In genomic region chr2:178412598-178412997, GRCm38 (mm10) we compare ENCODE assay signal across 9 mouse cellular contexts. TPM values are rescaled to one million over a fixed set of nuclear protein-coding genes. Genes with fewer than 3 reads are reported as not detected.
DNase-seq lines count a peak whose midpoint lies in the region; ATAC-seq lines count a peak whose summit lies in the region.
"Had no signal": no experiment of that assay in that cellular context is flagged by ENCODE, and none has a peak within 500 bp of the region (broad histone marks: within the 10 kb centered on the region; RNA-seq: fewer than 3 reads in every experiment).

No protein-coding gene starts in this region.

- no peaks in the 10 kb centered on the region for H3K36me3 ChIP-seq in midbrain, embryonic 11.5 days (ENCODE audit: control insufficient read depth, insufficient read depth, low read length)
- no peaks in the 10 kb centered on the region for H3K36me3 ChIP-seq in midbrain, embryonic 13.5 days
- H3K36me3 ChIP-seq in forebrain, embryonic 11.5 days (ENCODE audit: control insufficient read depth, insufficient read depth, low read length) = no peaks in the 10 kb centered on the region
- H3K36me3 ChIP-seq: embryonic facial prominence, embryonic 15.5 days had no signal

- H3K27me3 ChIP-seq in midbrain, embryonic 11.5 days (ENCODE audit: control insufficient read depth, insufficient read depth, low read length) = peaks cover 12% of the 10 kb centered on the region
- H3K27me3 ChIP-seq in midbrain, embryonic 13.5 days = peaks cover 23% of the 10 kb centered on the region
- peaks cover 14% of the 10 kb centered on the region for H3K27me3 ChIP-seq in forebrain, embryonic 11.5 days (ENCODE audit: control insufficient read depth, insufficient read depth, low read length)

- H3K4me3 ChIP-seq in midbrain, embryonic 11.5 days (ENCODE audit: low read depth, low read length) = no peak overlapping the region
- no peak overlapping the region for H3K4me3 ChIP-seq in midbrain, embryonic 13.5 days (replicated peaks)
- H3K4me3 ChIP-seq in forebrain, embryonic 11.5 days (ENCODE audit: low read depth, low read length) = no peak overlapping the region

- ATAC-seq in midbrain, embryonic 11.5 days (ENCODE audit: low FRiP score) = no peak
- no peak for ATAC-seq in midbrain, embryonic 13.5 days
- no peak for ATAC-seq in forebrain, embryonic 11.5 days (replicated peaks; ENCODE audit: low FRiP score)

- no peak overlapping the region for H3K9ac ChIP-seq in midbrain, embryonic 11.5 days (ENCODE audit: low read length)
- no peak overlapping the region for H3K9ac ChIP-seq in midbrain, embryonic 13.5 days (replicated peaks)
- no peak overlapping the region for H3K9ac ChIP-seq in forebrain, embryonic 11.5 days (ENCODE audit: low read length)
- H3K9ac ChIP-seq: embryonic facial prominence, embryonic 15.5 days had no signal

- H3K4me2 ChIP-seq in midbrain, embryonic 11.5 days = no peak overlapping the region
- H3K4me2 ChIP-seq in midbrain, embryonic 13.5 days (replicated peaks) = no peak overlapping the region; the same call in 1 of the 2 replicates
- no peak overlapping the region for H3K4me2 ChIP-seq in forebrain, embryonic 11.5 days (ENCODE audit: low read depth, low read length, severe bottlenecking)

- H3K4me1 ChIP-seq in midbrain, embryonic 11.5 days (ENCODE audit: control insufficient read depth, insufficient read depth, low read length) = peaks cover 13% of the 10 kb centered on the region
- H3K4me1 ChIP-seq in midbrain, embryonic 13.5 days (replicated peaks) = peaks cover 24% of the 10 kb centered on the region
- H3K4me1 ChIP-seq in forebrain, embryonic 11.5 days (replicated peaks; ENCODE audit: control insufficient read depth, insufficient read depth, low read length) = peaks cover 5% of the 10 kb centered on the region; the same call in 1 of the 2 replicates

- peak; percentile 71 for DNase-seq in midbrain, embryonic 11.5 days (ENCODE audit: low spot score, missing footprints)
- peak; percentile 97 for DNase-seq in heart, adult 11 months
- peak; percentile 35 to 58 for DNase-seq in left cerebral cortex, postnatal 36 days (ENCODE audit: low spot score in 2 of 2)
- DNase-seq in skeletal muscle tissue, adult 2 months (ENCODE audit: low read depth, low spot score) = peak; percentile 83
- no peak for DNase-seq in forebrain, embryonic 11.5 days (ENCODE audit: low spot score)
- DNase-seq in thymus, postnatal 25 days = no peak

- H3K27ac ChIP-seq in midbrain, embryonic 11.5 days (ENCODE audit: low read depth, low read length) = no peak overlapping the region
- no peak overlapping the region for H3K27ac ChIP-seq in midbrain, embryonic 13.5 days
- no peak overlapping the region for H3K27ac ChIP-seq in forebrain, embryonic 11.5 days (ENCODE audit: low read depth, low read length)
- H3K27ac ChIP-seq: embryonic facial prominence, embryonic 15.5 days had no signal

- no peaks in the 10 kb centered on the region for H3K9me3 ChIP-seq in midbrain, embryonic 11.5 days (ENCODE audit: control insufficient read depth, low read length)
- H3K9me3 ChIP-seq in midbrain, embryonic 13.5 days = peaks cover 2% of the 10 kb centered on the region; the same call in 1 of the 2 replicates
- H3K9me3 ChIP-seq in forebrain, embryonic 11.5 days (ENCODE audit: control insufficient read depth, low read length) = no peaks in the 10 kb centered on the region; the same call in 1 of the 2 replicates
- H3K9me3 ChIP-seq: embryonic facial prominence, embryonic 15.5 days had no signal

- WGBS in midbrain, embryonic 11.5 days = 77% methylated on average over 6 of the region's 6 CpGs
- WGBS in midbrain, embryonic 13.5 days = 77% methylated on average over 6 of the region's 6 CpGs
- 84% methylated on average over 6 of the region's 6 CpGs for WGBS in forebrain, embryonic 11.5 days

- intact Hi-C loops in left cerebral cortex, postnatal 36 days (cut with DNase I) = no loop called here

RNA-seq across cellular contexts. Expression of gene Ppp1r3d, which starts 1.7 kb away (rescaled TPM):
- polyA plus RNA-seq in midbrain, embryonic 11.5 days (2014; fragmentation: Nextera tagmentation; extraction: Ambion mirVana) = 0.98 and 1.1 TPM in 2 replicates
- 0.89 and 1.6 TPM in 2 replicates for polyA plus RNA-seq in midbrain, embryonic 13.5 days (2015; fragmentation: Nextera tagmentation; extraction: Ambion mirVana)
- total RNA-seq in left cerebral cortex, postnatal 36 days (2021) = 1 to 10 TPM; 8.1 to 8.9 TPM
- polyA plus RNA-seq in forebrain, embryonic 11.5 days (2014; fragmentation: Nextera tagmentation; extraction: Ambion mirVana) = 0.76 and 0.79 TPM in 2 replicates

RNA-seq across cellular contexts. Expression of gene Fam217b, which starts 1.7 kb away (rescaled TPM):
- polyA plus RNA-seq in midbrain, embryonic 11.5 days (2014; fragmentation: Nextera tagmentation; extraction: Ambion mirVana) = 1.2 and 1.6 TPM in 2 replicates
- 5.8 and 6.1 TPM in 2 replicates for polyA plus RNA-seq in midbrain, embryonic 13.5 days (2015; fragmentation: Nextera tagmentation; extraction: Ambion mirVana)
- 10 to 100 TPM; 52.6 to 55.5 TPM for total RNA-seq in left cerebral cortex, postnatal 36 days (2021)
- 1.4 and 2.0 TPM in 2 replicates for polyA plus RNA-seq in forebrain, embryonic 11.5 days (2014; fragmentation: Nextera tagmentation; extraction: Ambion mirVana)

RNA-seq across cellular contexts. Expression of gene Sycp2, which starts 5.1 kb away (rescaled TPM):
- polyA plus RNA-seq in midbrain, embryonic 11.5 days (2014; fragmentation: Nextera tagmentation; extraction: Ambion mirVana) = not detected in 2 replicates
- 0.27 and 0.32 TPM in 2 replicates for polyA plus RNA-seq in midbrain, embryonic 13.5 days (2015; fragmentation: Nextera tagmentation; extraction: Ambion mirVana)
- 1 to 10 TPM in 1 of 2 experiments, under 1 TPM in 1; 0.79 to 1.3 TPM for total RNA-seq in left cerebral cortex, postnatal 36 days (2021)
- polyA plus RNA-seq in forebrain, embryonic 11.5 days (2014; fragmentation: Nextera tagmentation; extraction: Ambion mirVana) = 0.08 and 0.15 TPM in 2 replicates
- polyA plus RNA-seq: embryonic facial prominence, embryonic 15.5 days had no signal

RNA-seq across cellular contexts. Expression of gene Cdh26, which starts 17.7 kb away (rescaled TPM):
- polyA plus RNA-seq in midbrain, embryonic 11.5 days (2014; fragmentation: Nextera tagmentation; extraction: Ambion mirVana) = 0.14 TPM in 1 of 2 replicates, not detected in the other
- polyA plus RNA-seq in midbrain, embryonic 13.5 days (2015; fragmentation: Nextera tagmentation; extraction: Ambion mirVana) = 0.16 and 0.22 TPM in 2 replicates
- total RNA-seq in left cerebral cortex, postnatal 36 days (2021) = under 1 TPM in 1 of 2 experiments, not detected in 1; 0.15 TPM
- polyA plus RNA-seq in forebrain, embryonic 11.5 days (2014; fragmentation: Nextera tagmentation; extraction: Ambion mirVana) = not detected in 2 replicates
- total RNA-seq: neutrophil, adult 5-6 weeks had no signal

Comparison
In these comparisons a context has a peak if more than half of its experiments do, and no peak if none do; other contexts are left out.
1. DNase-seq: peak in midbrain, embryonic 11.5 days (single experiment), heart, adult 11 months (single experiment), left cerebral cortex, postnatal 36 days (2 of 2) and skeletal muscle tissue, adult 2 months (single experiment); none in forebrain, embryonic 11.5 days (single experiment) and thymus, postnatal 25 days (single experiment).